Mouse (Mus musculus) megakaryocyte, adult 5-6 weeks (primary cell): Measurements from ENCODE around the gene Vps37d. TPM values are rescaled to one million over a fixed set of nuclear protein-coding genes. Genes with fewer than 3 reads are reported as not detected.
"Not testable (repeated sequence)": the region's sequence is repeated elsewhere in the genome, so short reads cannot be mapped to it uniquely, and the experiment has no call there.

Source experiments
- ATAC-seq: 2 replicates; pipeline ENCODE4 v1.8.0; 2016; ENCODE audit warnings: mild to moderate bottlenecking, inconsistent platforms; ENCODE audit not compliant: poor library complexity, severe bottlenecking
- total RNA-seq, 2 experiments: library from RNA; stranded (forward) in 1 of 2; stranded (reverse) in 1 of 2; fragments of 153-499, 151-499 nt in 1 of 2; fragments of 221-1000, 200-1000 nt in 1 of 2; gene quantifications; 2 replicates each; pipeline versions ENCODE4 v1.2.3 to v1.2.4; 2015 to 2017

Vps37d gene
- total RNA-seq, 2 experiments from 2014 or later: not detected

DNA sequence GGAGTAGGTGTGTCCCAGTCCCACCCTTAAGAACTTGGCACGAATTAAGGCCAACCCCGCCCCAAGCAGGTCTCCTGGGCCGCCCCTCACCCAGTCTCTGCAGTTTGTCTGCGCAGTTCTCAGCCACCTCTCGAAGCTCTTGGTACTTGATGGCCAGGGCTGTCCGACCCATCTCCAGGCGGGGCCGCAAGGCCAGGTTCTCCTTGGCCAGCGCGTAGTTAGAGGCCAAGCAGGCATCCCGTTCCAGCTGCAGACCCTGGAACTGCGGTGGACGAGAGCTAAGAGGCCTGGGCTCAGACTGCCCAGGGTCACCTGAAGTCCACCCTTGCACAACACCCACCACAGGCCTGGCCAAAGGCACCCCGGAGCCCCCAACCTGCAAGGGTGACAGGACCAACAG lies 1.7 kb downstream of the Vps37d start:
- ATAC-seq: no peak

DNA sequence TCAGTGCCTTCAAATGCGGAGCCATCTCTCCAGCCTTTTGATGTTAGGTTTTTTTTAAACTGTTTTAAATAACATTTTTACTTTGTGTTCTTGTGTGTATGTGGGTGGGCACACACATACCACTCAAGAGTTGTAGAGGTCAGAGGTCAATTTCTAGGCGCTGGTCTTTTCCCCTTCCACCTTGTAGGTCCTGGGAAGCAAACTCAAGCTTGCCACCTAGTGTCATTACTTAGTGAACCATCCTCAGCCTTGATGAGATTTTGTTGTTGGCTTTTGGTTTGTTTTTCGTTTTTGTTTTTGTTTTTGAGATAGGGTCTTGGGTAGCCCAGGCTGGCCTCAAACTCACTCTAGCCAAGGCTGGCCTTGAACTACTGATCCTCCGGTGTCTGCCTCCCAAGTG lies 2.4 kb downstream of the Vps37d start:
- ATAC-seq: no peak

DNA sequence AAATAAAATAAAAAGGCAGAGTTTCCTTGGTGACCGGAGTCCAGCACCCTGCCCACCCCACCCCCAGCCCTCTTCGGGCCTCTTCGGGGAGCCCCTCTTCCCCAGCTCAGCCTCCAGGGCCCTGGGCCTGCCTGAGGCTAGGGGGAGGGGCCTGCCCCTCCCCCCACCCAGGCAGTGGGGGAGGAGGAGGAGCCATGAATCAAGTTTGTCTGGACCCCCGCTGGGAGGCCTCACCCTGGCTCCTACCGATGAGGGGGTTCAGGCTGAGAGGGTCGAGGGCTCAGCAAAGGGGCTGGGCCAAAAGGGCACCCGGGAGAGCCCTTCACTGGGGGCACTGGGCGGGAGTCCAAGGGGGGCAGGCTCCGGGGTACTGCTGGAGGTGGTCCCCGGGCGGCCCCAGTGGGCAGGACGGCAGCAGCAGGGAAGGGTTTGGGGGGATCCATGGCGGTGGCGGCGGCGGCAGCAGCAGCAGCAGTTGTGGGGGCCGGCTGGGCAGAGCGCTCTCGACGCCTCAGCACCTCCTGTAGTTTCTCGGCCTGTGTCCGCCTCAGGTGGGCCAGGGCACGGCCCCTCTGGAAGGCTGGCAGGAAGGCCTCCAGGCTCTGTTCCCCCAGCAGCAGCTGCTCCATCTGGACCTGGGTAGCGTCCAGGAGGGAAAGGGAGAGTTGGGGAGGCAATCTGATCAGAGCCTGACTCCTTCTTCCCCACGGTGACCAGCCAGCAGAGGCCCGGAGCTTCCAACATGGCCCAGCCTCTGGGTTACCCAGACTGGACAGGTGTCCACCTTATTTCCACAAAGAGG lies 4.5 kb downstream of the Vps37d start:
- no peak for ATAC-seq

DNA sequence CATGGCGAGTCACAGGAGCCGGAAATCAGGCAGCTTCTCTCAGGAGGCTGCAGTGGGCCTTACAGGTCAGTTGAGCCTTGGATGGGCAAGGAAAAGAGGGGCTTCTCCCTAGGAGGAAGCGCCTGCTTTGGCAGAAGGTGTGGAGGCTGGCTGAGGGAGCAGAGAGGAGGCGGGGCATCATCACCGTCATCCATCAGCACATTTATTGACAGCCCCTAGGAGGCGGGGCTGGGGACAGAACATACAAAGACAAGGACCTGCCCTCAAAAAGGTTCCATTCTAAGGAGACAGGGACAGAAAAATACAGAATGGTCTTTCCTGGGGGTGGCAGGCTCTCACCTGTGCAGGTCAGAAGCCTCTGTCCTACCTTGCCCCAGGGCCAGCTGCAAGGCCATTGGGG lies 5.3 kb downstream of the Vps37d start:
- ATAC-seq: no peak

- no peak for ATAC-seq
Observed at GRCm38 (mm10) chr5:135072061-135072460, 6.0 kb downstream of the Vps37d start.

GRCm38 (mm10) chr5:135070448-135070847 lies 7.6 kb downstream of the Vps37d start:
- no peak for ATAC-seq

- no peak for ATAC-seq
Observed at GRCm38 (mm10) chr5:135066008-135066407, 12.1 kb downstream of the Vps37d start.

DNA sequence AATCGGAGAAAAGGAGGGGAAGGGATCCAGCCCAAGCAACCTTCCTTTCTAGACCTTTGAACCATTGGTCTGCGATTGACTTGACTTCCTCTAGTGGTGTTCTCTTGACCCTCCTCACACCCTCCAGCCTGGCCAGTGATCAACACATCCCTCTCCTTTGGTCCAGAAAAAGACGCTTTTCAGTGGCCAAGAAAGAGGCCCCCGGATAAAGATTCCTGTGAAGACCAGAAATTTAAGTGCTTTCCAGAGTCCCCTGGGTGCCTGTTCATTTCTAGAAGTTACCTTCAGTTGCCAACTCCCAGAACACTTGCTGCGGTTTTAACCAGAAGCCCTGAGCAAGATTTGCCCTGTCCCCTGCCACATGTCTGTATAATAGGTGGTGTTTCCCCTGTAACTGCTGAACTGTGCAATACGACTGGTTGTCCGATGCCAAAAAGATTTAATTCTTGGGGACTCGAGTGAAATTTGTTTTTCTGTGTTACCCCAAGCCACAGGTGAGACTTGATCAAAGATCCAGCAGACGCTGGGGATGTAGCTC lies 13.1 kb downstream of the Vps37d start, which contains the start of gene Bud23:
TSS of gene Bud23 (minus strand) at position 51 of the 538 bp plus-strand sequence.
- not testable (repeated sequence) for ATAC-seq

DNA sequence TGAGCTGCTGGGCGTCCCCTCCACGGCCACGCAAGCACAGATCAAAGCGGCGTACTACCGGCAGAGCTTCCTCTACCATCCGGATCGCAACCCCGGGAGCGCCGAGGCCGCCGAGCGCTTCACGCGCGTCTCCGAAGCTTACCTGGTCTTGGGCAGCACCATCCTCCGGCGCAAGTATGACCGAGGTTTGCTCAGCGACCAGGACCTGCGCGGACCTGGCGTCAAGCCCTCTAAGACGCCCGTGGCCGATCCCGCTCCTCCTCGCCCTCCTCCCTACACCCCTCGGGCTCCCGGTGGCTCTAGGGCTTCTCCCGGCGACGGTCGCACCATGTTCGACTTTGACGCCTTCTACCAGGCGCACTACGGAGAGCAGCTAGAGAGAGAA lies 13.7 kb downstream of the Vps37d start:
- ATAC-seq: peak; percentile 59; the same call in 1 of the 2 replicates

DNA sequence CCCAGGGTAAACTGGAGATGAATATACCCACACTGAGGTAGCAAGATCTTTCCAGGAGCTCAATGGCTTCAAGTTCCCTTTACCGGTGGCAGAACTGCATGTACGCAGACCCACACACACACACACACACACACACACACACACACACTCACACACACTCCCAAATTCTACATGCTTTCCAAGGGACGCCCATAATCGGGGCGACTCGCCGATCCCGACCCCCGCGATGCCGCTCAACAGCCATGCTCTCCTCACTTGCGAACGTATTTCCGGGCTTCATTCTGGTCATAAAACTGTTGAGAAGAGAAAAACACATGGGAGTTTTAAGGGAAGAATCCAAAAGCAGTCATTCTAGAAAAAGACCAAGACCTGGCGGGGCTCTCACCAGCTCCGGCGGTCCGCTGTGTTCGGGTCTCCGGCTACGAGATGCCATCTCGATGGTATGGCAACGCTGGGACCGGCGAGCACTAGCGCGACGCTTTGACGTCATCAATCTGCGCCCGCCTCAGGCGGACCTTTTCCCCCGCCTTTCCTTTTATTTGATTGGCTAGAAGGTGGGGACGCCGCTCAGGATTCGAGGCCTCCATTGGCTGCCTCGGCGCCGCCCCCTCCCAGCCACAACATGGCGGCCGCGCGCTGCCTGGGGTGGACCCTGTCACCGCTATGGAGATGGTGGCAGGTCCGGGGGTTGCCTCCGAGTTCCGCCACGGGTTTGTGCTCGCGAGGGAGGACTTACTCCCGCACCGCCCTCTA lies 14.3 kb downstream of the Vps37d start, which contains the start of gene Dnajc30:
TSS of gene Dnajc30 (plus strand) at position 574 of the 753 bp plus-strand sequence.
- ATAC-seq: peak; percentile 98

GRCm38 (mm10) chr5:135053356-135053755 lies 24.7 kb downstream of the Vps37d start:
- no peak for ATAC-seq

DNA sequence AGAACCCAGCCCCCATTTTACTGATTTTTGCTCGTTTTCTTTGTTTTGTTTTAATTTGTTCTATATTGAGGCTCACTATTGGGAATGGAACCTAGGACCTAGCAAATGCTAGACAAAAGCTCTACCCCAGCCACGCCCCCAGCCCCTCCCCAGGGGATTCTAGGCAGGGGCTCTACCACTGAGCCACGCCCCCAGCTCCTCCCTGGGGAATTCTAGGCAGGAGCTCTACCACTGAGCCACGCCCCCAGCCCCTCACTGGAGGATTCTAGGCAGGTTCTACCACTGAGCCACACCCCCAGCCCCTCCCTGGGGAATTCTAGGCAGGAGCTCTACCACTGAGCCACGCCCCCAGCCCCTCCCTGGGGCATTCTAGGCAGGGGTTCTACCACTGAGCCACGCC lies 28.8 kb downstream of the Vps37d start:
- not testable (repeated sequence) for ATAC-seq

- no peak for ATAC-seq
Observed at GRCm38 (mm10) chr5:135048539-135048938, 29.5 kb downstream of the Vps37d start.

DNA sequence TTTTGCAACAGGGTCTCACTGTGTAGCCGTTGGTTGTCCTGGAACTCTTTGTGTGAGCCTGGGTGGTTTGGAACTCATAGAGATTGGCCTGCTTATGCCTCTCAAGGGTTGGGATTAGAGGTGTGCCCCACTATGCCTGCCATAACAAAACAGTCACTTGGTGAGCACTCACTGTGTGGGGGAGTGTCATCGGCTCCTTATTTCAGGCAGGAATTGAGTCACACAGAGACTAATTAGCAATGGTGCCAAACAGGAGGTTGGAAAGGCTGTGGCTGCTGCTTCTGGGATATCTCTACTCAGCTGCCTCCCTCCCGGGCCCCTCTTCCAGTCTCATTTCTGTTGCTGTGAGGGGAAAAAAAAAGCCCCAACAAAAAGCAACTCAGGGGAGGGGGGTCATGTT lies 33.5 kb downstream of the Vps37d start:
- ATAC-seq: no peak

GRCm38 (mm10) chr5:135042105-135042788 lies 35.8 kb downstream of the Vps37d start:
- no peak for ATAC-seq

DNA sequence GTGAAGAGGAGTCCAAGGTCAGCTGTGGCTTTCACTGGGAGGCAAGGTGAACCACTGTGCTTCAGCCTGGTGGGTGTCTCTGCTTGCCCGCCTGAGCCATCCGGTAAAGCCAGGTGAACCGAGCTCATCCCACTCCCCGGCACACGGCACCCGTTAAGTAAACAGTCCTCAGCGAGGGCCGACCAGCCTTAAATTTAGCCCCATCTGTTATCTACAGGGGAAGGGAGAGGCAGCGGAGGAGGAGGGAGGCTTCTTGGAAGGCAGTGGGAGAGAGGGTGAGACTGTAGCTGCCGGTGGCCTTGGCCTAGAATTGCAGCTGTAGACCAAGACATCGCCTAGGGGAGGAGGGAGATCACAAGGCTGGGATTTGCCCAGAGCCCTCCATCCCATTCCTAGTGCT lies 37.3 kb downstream of the Vps37d start:
- ATAC-seq: no peak

- no peak for ATAC-seq
Observed at GRCm38 (mm10) chr5:135040059-135040458, 38.0 kb downstream of the Vps37d start.

- ATAC-seq: no peak
Observed at GRCm38 (mm10) chr5:135039541-135039940, 38.5 kb downstream of the Vps37d start.

- ATAC-seq: no peak
Observed at GRCm38 (mm10) chr5:135037946-135038345, 40.1 kb downstream of the Vps37d start.

DNA sequence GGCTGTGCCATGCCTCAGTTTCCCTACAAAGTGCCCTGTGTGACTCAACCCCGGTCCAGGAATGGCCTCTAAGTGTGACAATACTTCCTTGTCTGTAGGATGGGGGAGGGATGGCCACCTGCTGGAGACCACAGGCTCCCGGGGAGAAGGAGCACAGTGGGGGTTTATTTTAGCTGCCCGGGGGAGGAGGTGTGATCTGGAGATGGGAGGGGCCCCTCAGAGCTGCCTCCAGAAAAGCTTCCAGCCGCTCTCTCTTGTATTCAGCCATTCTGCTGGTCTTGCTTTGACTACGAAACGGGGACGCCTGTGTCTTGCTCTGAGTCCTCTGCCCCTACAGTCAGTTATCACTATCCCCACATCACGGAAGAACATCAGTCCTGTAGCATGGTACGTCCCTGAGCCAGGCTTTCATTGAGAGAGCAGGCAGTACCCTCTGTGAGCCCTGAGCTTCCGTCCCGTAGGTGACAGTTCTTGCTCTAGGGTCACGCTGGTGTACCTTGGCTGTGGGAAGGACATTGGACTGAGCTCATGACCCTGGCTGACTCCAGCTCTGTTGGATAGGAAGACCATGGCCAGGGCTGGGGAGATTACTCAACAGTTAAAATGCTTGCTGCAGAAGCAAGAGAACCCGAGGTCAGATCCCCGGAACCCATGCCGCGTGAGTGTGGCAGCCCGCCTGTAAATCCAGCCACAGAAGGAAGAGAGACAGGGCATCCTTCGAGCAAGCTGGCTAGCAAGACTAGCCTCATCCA lies 42.3 kb downstream of the Vps37d start:
- ATAC-seq: no peak
